Mouse (Mus musculus): ENCODE measurements around the gene Cubn. TPM values are rescaled to one million over a fixed set of nuclear protein-coding genes. Genes with fewer than 3 reads are reported as not detected.

Gene Cubn
- polyA plus RNA-seq (2014; fragmentation: Illumina TruSeq; extraction: RNeasy Lipid Tissue Mini Kit (QIAGEN cat#74804); ENCODE audit: low read depth, low replicate concordance) = 0.09 TPM

GRCm38 (mm10) chr2:13491734-13492133 is at the start of gene Cubn:
Gene Cubn (minus strand): TSS chr2:13491813.

GRCm38 (mm10) chr2:13271165-13271957 is 220.3 kb downstream of the Cubn start, which contains the start of gene Rsu1:
Gene Rsu1 (minus strand): TSS chr2:13271415.

Other genes starting within 250 kb of the Cubn start
- 72.4 TPM for gene Rsu1, start 220.4 kb downstream of the Cubn start, polyA plus RNA-seq (2014; fragmentation: Illumina TruSeq; extraction: RNeasy Lipid Tissue Mini Kit (QIAGEN cat#74804); ENCODE audit: low read depth, low replicate concordance)
- 7.2 TPM for gene Trdmt1, start 52.9 kb upstream of the Cubn start, polyA plus RNA-seq (2014; fragmentation: Illumina TruSeq; extraction: RNeasy Lipid Tissue Mini Kit (QIAGEN cat#74804); ENCODE audit: low read depth, low replicate concordance)
- gene Vim, start 82.1 kb upstream of the Cubn start, polyA plus RNA-seq (2014; fragmentation: Illumina TruSeq; extraction: RNeasy Lipid Tissue Mini Kit (QIAGEN cat#74804); ENCODE audit: low read depth, low replicate concordance) = 506 TPM